Mouse (Mus musculus) intestine, postnatal 0 days (tissue): Measurements from ENCODE around the gene Sgf29. TPM values are rescaled to one million over a fixed set of nuclear protein-coding genes. Genes with fewer than 3 reads are reported as not detected.

Experiments used
- ATAC-seq: fragments of 200-750 bp; cut with Nextera tagmentation; 2 replicates; pipeline ENCODE4 v1.8.0; 2017; ENCODE audit warnings: mild to moderate bottlenecking, moderate TSS enrichment, moderate library complexity
- H3K27ac ChIP-seq: fragments of 300-500 bp; sonication (generic); 2 replicates; pipeline ENCODE4 v1.5.1; 2014; ENCODE audit warnings: mild to moderate bottlenecking, low read depth, low read length, moderate library complexity
- H3K27me3 ChIP-seq: fragments of 300-500 bp; sonication (generic); replicated peaks from 2 replicates; pipeline ENCODE4 v1.6.1; 2014; ENCODE audit warnings: low read length, mixed read lengths; ENCODE audit not compliant: control insufficient read depth, insufficient read depth
- H3K36me3 ChIP-seq: fragments of 300-500 bp; sonication (generic); 2 replicates; pipeline ENCODE4 v1.6.1; 2014; ENCODE audit warnings: mild to moderate bottlenecking, moderate library complexity; ENCODE audit not compliant: control insufficient read depth, insufficient read depth
- H3K4me1 ChIP-seq: fragments of 300-500 bp; sonication (generic); replicated peaks from 2 replicates; pipeline ENCODE4 v1.6.1; 2014; ENCODE audit warnings: antibody characterized with exemption, low read length, mixed read lengths; ENCODE audit not compliant: control insufficient read depth, insufficient read depth
- H3K4me2 ChIP-seq: fragments of 300-500 bp; sonication (generic); replicated peaks from 2 replicates; pipeline ENCODE4 v1.6.1; 2014; ENCODE audit warnings: low read depth, mild to moderate bottlenecking, moderate library complexity
- H3K4me3 ChIP-seq: fragments of 300-500 bp; sonication (generic); 2 replicates; pipeline ENCODE4 v1.5.1; 2014; ENCODE audit warnings: low read depth, low read length
- H3K9ac ChIP-seq: fragments of 300-500 bp; sonication (generic); 2 replicates; pipeline ENCODE4 v1.6.1; 2014; ENCODE audit warnings: mild to moderate bottlenecking, low read depth, low read length
- H3K9me3 ChIP-seq: fragments of 300-500 bp; sonication (generic); 2 replicates; pipeline ENCODE4 v1.6.1; 2016; ENCODE audit warnings: mixed run types; ENCODE audit not compliant: control insufficient read depth
- CTCF ChIP-seq: sonication (generic); IDR thresholded peaks from 2 replicates; pipeline ENCODE4 v1.5.1; 2016; ENCODE audit warnings: low read depth, mild to moderate bottlenecking, control low read depth, antibody characterized with exemption, moderate library complexity
- WGBS: fragments of 180-500 bp; shearing (Covaris S2); extraction: QIAGEN DNeasy Blood & Tissue Kit; methylation state at CpG from one replicate; pipeline ENCODE4 v1.1.7; 2014; 5-methylcytosine and 5-hydroxymethylcytosine counted together
- polyA plus RNA-seq: library from polyadenylated mRNA; unstranded; fragments of >200 nt; fragmentation: Nextera tagmentation; extraction: Ambion mirVana; gene quantifications from 2 replicates; pipeline ENCODE4 v1.2.1, GENCODE M21; 2015

Gene Sgf29
- polyA plus RNA-seq, 1 experiment from 2014 or later, result 21.7 TPM

DNA sequence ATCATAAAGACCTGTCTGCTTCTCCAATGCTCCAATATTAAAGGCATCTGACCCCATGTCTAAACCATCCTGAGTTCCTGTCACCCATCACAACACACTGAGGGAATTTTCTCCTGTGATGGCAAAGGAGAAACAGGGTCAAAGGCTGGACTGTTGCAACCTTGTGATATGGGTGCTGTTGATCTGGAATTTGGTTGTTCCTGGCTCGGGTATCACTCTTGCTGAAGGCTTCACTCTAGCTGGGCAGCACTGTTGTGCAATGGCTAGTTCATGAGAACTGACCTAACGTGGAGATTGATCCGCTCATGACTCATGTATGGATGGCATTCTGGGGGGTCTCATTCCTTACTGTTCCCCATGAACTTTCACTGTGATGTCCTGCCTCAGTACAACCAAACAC, 39.9 kb downstream of the Sgf29 start:
- ATAC-seq, result no peak
- TF ChIP-seq CTCF, result no peak
- no peak overlapping the region for H3K27ac ChIP-seq
- H3K9ac ChIP-seq, result no peak overlapping the region
- no peaks in the 10 kb centered on the region for H3K9me3 ChIP-seq
- no peaks in the 10 kb centered on the region for H3K4me1 ChIP-seq
- H3K4me2 ChIP-seq, result no peak overlapping the region
- H3K27me3 ChIP-seq, result no peaks in the 10 kb centered on the region
- H3K4me3 ChIP-seq, result no peak overlapping the region
- peaks cover 20% of the 10 kb centered on the region for H3K36me3 ChIP-seq
- 69% methylated on average over 3 of the region's 3 CpGs for WGBS

- no peak overlapping the region for H3K9ac ChIP-seq
- H3K36me3 ChIP-seq, result peaks cover 20% of the 10 kb centered on the region
- H3K27me3 ChIP-seq, result no peaks in the 10 kb centered on the region
- no peak for ATAC-seq
- H3K4me3 ChIP-seq, result no peak overlapping the region
- H3K27ac ChIP-seq, result no peak overlapping the region
- H3K4me2 ChIP-seq, result no peak overlapping the region
- H3K4me1 ChIP-seq, result no peaks in the 10 kb centered on the region
- TF ChIP-seq CTCF, result no peak
- 91% methylated on average over 3 of the region's 3 CpGs for WGBS
- no peaks in the 10 kb centered on the region for H3K9me3 ChIP-seq
Measured at GRCm38 (mm10) chr7:126690737-126691136, 41.6 kb downstream of the Sgf29 start.

DNA sequence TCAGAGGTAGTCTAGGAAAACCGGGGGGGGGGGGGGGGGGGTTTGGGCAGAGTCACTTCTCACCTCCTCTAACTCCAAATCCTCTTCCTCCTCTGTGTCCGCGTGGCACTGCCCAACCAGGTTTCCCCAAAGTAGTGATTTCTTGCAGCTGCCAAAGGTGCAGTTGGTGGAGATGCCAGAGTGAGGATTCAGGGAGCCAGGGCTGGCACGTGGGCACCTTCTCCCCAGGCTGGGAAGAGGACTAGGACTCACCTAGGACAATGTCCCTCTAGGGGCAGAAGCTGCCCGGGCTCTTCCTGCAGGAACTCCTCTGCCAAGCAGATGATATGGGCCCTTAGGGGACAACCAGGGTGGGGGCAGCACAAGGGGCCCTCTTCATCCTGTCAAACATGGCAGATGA, 42.6 kb downstream of the Sgf29 start:
- Histone ChIP-seq H3K36me3 (peaks cover 20% of the 10 kb centered on the region), H3K27me3 (no peaks in the 10 kb centered on the region), H3K27ac (no peak overlapping the region), H3K9me3 (no peaks in the 10 kb centered on the region), H3K4me1 (peaks cover 5% of the 10 kb centered on the region; the same call in 1 of the 2 replicates), H3K9ac (no peak overlapping the region), H3K4me2 (no peak overlapping the region), H3K4me3 (no peak overlapping the region)
- 83% methylated on average over 5 of the region's 5 CpGs for WGBS
- ATAC-seq, result no peak
- no peak for TF ChIP-seq CTCF

DNA sequence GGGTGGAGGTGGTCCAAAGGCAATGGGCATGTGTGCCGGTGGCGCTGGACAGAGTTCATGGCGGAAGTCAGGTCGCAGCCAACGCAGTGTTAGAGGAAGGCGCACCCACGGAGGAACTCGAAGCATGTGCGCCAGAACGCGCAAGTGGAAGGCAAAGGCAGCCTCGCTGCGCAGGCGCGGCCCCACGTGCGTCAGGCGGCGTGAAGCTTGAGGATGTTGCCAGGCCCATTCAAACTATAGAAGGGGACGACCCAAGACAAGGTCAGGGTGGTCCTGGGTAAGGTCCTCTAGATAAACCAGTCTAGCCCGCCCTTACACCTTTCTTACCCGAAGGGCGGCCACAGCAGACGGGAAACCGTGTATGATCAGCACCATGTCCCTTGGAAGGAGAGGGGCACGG, 43.3 kb downstream of the Sgf29 start:
- Histone ChIP-seq H3K4me1 (peaks cover 8% of the 10 kb centered on the region; the same call in 1 of the 2 replicates), H3K9ac (no peak overlapping the region), H3K36me3 (peaks cover 20% of the 10 kb centered on the region), H3K4me2 (no peak overlapping the region), H3K9me3 (no peaks in the 10 kb centered on the region), H3K4me3 (no peak overlapping the region), H3K27me3 (no peaks in the 10 kb centered on the region), H3K27ac (no peak overlapping the region)
- no peak for TF ChIP-seq CTCF
- ATAC-seq, result no peak
- 95% methylated on average over 26 of the region's 26 CpGs for WGBS

DNA sequence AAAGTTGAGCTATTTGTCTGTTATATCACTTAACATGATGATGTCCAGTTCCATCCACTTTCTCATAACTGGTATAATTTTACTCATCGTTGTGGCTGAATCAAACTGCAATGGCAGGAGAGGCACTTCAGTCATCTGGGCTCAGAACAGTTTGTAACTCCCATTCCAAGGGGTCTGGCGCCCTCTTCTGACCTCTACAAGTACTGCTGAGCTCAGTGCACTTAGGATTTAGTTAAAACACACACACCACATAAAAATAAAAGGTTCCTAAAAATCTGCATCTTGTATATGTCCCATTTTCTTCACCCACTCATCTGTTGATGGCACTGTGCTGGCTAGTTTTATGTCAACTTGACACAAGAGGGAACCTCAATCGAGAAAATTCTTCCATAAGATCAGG, 44.1 kb downstream of the Sgf29 start:
- Histone ChIP-seq H3K9ac (no peak overlapping the region), H3K9me3 (no peaks in the 10 kb centered on the region), H3K27me3 (no peaks in the 10 kb centered on the region), H3K36me3 (peaks cover 20% of the 10 kb centered on the region), H3K4me3 (no peak overlapping the region), H3K4me2 (no peak overlapping the region), H3K27ac (no peak overlapping the region), H3K4me1 (peaks cover 8% of the 10 kb centered on the region; the same call in 1 of the 2 replicates)
- 25% methylated on average over 3 of the region's 3 CpGs for WGBS
- ATAC-seq, result no peak
- peak; percentile 94 for TF ChIP-seq CTCF

GRCm38 (mm10) chr7:126693781-126694180, 44.7 kb downstream of the Sgf29 start:
- no peak overlapping the region for H3K4me2 ChIP-seq
- peaks cover 8% of the 10 kb centered on the region; the same call in 1 of the 2 replicates for H3K4me1 ChIP-seq
- 77% methylated on average over 7 of the region's 7 CpGs for WGBS

More at GRCm38 (mm10) chr7:126693781-126694180, 44.7 kb downstream of the Sgf29 start:
- Histone ChIP-seq H3K9me3 (no peaks in the 10 kb centered on the region), H3K27ac (no peak overlapping the region), H3K4me3 (no peak overlapping the region), H3K36me3 (peaks cover 20% of the 10 kb centered on the region), H3K27me3 (no peaks in the 10 kb centered on the region), H3K9ac (no peak overlapping the region)
- no peak for TF ChIP-seq CTCF
- ATAC-seq, result no peak
